Comparison of ENCODE assay signal across 12 mouse cellular contexts in the genomic region with DNA sequence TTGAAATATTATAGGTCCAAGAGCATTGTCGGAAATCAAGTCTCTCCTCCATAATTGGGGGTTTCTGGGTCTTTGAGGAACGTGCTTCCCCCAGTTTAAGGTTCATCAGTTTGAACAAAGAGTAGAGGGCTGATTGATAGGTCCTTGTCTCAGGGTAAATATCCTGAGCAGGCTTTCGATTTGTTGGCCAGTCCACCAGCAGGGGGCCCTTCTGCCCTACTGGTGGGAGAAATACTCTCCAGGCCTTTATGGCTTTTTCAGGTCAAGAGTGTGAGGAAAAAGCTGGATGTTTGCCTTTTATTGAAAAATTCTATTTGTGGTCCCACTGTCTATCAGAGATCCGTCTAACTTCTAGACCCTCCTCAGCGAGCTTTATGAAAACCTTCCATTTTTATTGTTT. TPM values are rescaled to one million over a fixed set of nuclear protein-coding genes. Genes with fewer than 3 reads are reported as not detected.
DNase-seq lines count a peak whose midpoint lies in the region; ATAC-seq and TF ChIP-seq lines count a peak whose summit lies in the region.
"Had no signal": no experiment of that assay in that cellular context is flagged by ENCODE, and none has a peak within 500 bp of the region (broad histone marks: within the 10 kb centered on the region; RNA-seq: fewer than 3 reads in every experiment).

No protein-coding gene starts in this region.

- no peaks in the 10 kb centered on the region for H3K27me3 ChIP-seq in kidney, postnatal 0 days (ENCODE audit: insufficient read depth, low read length)
- no peaks in the 10 kb centered on the region for H3K27me3 ChIP-seq in kidney, embryonic 16.5 days (ENCODE audit: insufficient read depth, low read length)
- H3K27me3 ChIP-seq in G1E (ENCODE audit: insufficient read depth, low read length): no peaks in the 10 kb centered on the region
- no peaks in the 10 kb centered on the region for H3K27me3 ChIP-seq in embryonic facial prominence, embryonic 11.5 days (ENCODE audit: control insufficient read depth, insufficient read depth, low read length)
- no peaks in the 10 kb centered on the region for H3K27me3 ChIP-seq in forebrain, embryonic 15.5 days
- H3K27me3 ChIP-seq: neural tube, embryonic 12.5 days had no signal

- H3K9me3 ChIP-seq in kidney, postnatal 0 days (replicated peaks; ENCODE audit: low read length): no peaks in the 10 kb centered on the region
- H3K9me3 ChIP-seq in kidney, embryonic 16.5 days (ENCODE audit: low read length): 0 out of 2 replicates have a peak, but pooled peaks cover 4% of the 10 kb centered on the region
- peaks cover 5% of the 10 kb centered on the region; the same call in 1 of the 2 replicates for H3K9me3 ChIP-seq in G1E (replicated peaks)
- H3K9me3 ChIP-seq in embryonic facial prominence, embryonic 11.5 days (replicated peaks; ENCODE audit: control insufficient read depth, low read length): no peaks in the 10 kb centered on the region
- no peaks in the 10 kb centered on the region for H3K9me3 ChIP-seq in forebrain, embryonic 15.5 days

- no peak overlapping the region for H3K9ac ChIP-seq in kidney, postnatal 0 days (ENCODE audit: low read depth, low read length)
- no peak overlapping the region for H3K9ac ChIP-seq in kidney, embryonic 16.5 days (replicated peaks; ENCODE audit: low read length)
- no peak overlapping the region for H3K9ac ChIP-seq in embryonic facial prominence, embryonic 11.5 days (replicated peaks; ENCODE audit: low read length)
- no peak overlapping the region for H3K9ac ChIP-seq in forebrain, embryonic 15.5 days (replicated peaks)
- H3K9ac ChIP-seq: neural tube, embryonic 12.5 days had no signal

- peak; percentile 39 for DNase-seq in kidney, postnatal 0 days (ENCODE audit: low spot score)
- peak; percentile 28 for DNase-seq in A20 (ENCODE audit: low read depth, low spot score)
- peak; percentile 29 for DNase-seq in G1E (ENCODE audit: low spot score)
- DNase-seq in embryonic facial prominence, embryonic 11.5 days (ENCODE audit: low spot score): peak; percentile 10
- DNase-seq in frontal cortex, postnatal 14 days (ENCODE audit: low spot score in 2 of 2): no peak
- DNase-seq in thymus, postnatal 10 days (ENCODE audit: low spot score in 2 of 2): no peak
- DNase-seq: cerebellum, adult 2 months had no signal

- no peak overlapping the region for H3K27ac ChIP-seq in kidney, postnatal 0 days
- no peak overlapping the region for H3K27ac ChIP-seq in kidney, embryonic 16.5 days (ENCODE audit: low read length)
- no peak overlapping the region for H3K27ac ChIP-seq in embryonic facial prominence, embryonic 11.5 days (replicated peaks; ENCODE audit: low read depth, low read length)
- no peak overlapping the region for H3K27ac ChIP-seq in forebrain, embryonic 15.5 days (replicated peaks)
- H3K27ac ChIP-seq: neural tube, embryonic 12.5 days had no signal

- H3K4me1 ChIP-seq in kidney, postnatal 0 days (replicated peaks; ENCODE audit: insufficient read depth, low read length): no peaks in the 10 kb centered on the region
- no peaks in the 10 kb centered on the region for H3K4me1 ChIP-seq in kidney, embryonic 16.5 days (ENCODE audit: insufficient read depth, low read length)
- no peaks in the 10 kb centered on the region for H3K4me1 ChIP-seq in G1E (ENCODE audit: insufficient read depth, low read depth, low read length)
- H3K4me1 ChIP-seq in embryonic facial prominence, embryonic 11.5 days (ENCODE audit: control insufficient read depth, insufficient read depth, low read length): no peaks in the 10 kb centered on the region
- no peaks in the 10 kb centered on the region for H3K4me1 ChIP-seq in forebrain, embryonic 15.5 days
- H3K4me1 ChIP-seq: neural tube, embryonic 12.5 days had no signal

- no peaks in the 10 kb centered on the region for H3K36me3 ChIP-seq in kidney, postnatal 0 days (ENCODE audit: insufficient read depth, low read length)
- H3K36me3 ChIP-seq in kidney, embryonic 16.5 days (ENCODE audit: insufficient read depth, low read length): no peaks in the 10 kb centered on the region
- H3K36me3 ChIP-seq in G1E (replicated peaks): peaks cover 31% of the 10 kb centered on the region
- H3K36me3 ChIP-seq in embryonic facial prominence, embryonic 11.5 days (replicated peaks; ENCODE audit: control insufficient read depth, insufficient read depth, low read depth, low read length): no peaks in the 10 kb centered on the region
- no peaks in the 10 kb centered on the region for H3K36me3 ChIP-seq in forebrain, embryonic 15.5 days
- H3K36me3 ChIP-seq: neural tube, embryonic 12.5 days had no signal

- no peak overlapping the region for H3K4me2 ChIP-seq in kidney, postnatal 0 days (ENCODE audit: low read length)
- H3K4me2 ChIP-seq in kidney, embryonic 16.5 days (replicated peaks; ENCODE audit: low read depth, low read length): no peak overlapping the region
- H3K4me2 ChIP-seq in embryonic facial prominence, embryonic 11.5 days (ENCODE audit: low read depth, low read length): no peak overlapping the region
- H3K4me2 ChIP-seq in forebrain, embryonic 15.5 days (replicated peaks): no peak overlapping the region
- H3K4me2 ChIP-seq: neural tube, embryonic 12.5 days had no signal

- 63% methylated on average over 5 of the region's 5 CpGs for WGBS in kidney, postnatal 0 days
- WGBS in kidney, embryonic 16.5 days: 69% methylated on average over 5 of the region's 5 CpGs
- WGBS in embryonic facial prominence, embryonic 11.5 days: 65% methylated on average over 5 of the region's 5 CpGs
- 68% methylated on average over 5 of the region's 5 CpGs for WGBS in forebrain, embryonic 15.5 days

- no peak overlapping the region for H3K4me3 ChIP-seq in kidney, postnatal 0 days (replicated peaks; ENCODE audit: low read depth, low read length)
- H3K4me3 ChIP-seq in kidney, embryonic 16.5 days (ENCODE audit: low read length): no peak overlapping the region
- no peak overlapping the region for H3K4me3 ChIP-seq in G1E (ENCODE audit: low read depth, low read length)
- H3K4me3 ChIP-seq in embryonic facial prominence, embryonic 11.5 days (ENCODE audit: low read depth, low read length): no peak overlapping the region
- no peak overlapping the region for H3K4me3 ChIP-seq in forebrain, embryonic 15.5 days
- H3K4me3 ChIP-seq: erythroblast, embryonic 14.5 days; neural tube, embryonic 12.5 days had no signal

- peak; percentile 70 for TF ChIP-seq CTCF in kidney, postnatal 0 days (IDR thresholded peaks at IDR 0.05; ENCODE audit: low read depth)
- peak; percentile 25; the same call in 1 of the 2 replicates for TF ChIP-seq CTCF in G1E (IDR thresholded peaks at IDR 0.05; ENCODE audit: low read depth, low read length)

- no peak for ATAC-seq in kidney, postnatal 0 days (replicated peaks; ENCODE audit: low FRiP score, low read depth)
- ATAC-seq in kidney, embryonic 16.5 days (ENCODE audit: low FRiP score, low TSS enrichment): no peak
- ATAC-seq in G1E (ENCODE audit: extremely low read depth, insufficient number of reproducible peaks, low FRiP score, poor library complexity, severe bottlenecking): peak; percentile 52
- no peak for ATAC-seq in embryonic facial prominence, embryonic 11.5 days (replicated peaks; ENCODE audit: insufficient number of reproducible peaks, low FRiP score, low TSS enrichment, low read depth)
- ATAC-seq in forebrain, embryonic 15.5 days (replicated peaks): no peak
- ATAC-seq: inflammation-experienced regulatory T-cells, adult 6 months had no signal

RNA-seq across cellular contexts. Expression of a gene that starts 32.7 kb away (rescaled TPM):
- polyA plus RNA-seq in kidney, postnatal 0 days (2015; fragmentation: Nextera tagmentation; extraction: Ambion mirVana): 0.46 and 0.56 TPM in 2 replicates
- polyA plus RNA-seq in kidney, embryonic 16.5 days (2015; fragmentation: Nextera tagmentation; extraction: Ambion mirVana): 0.63 and 0.89 TPM in 2 replicates
- total RNA-seq in G1E (2014; fragmentation: Nextera tagmentation) (73.4 and 102 TPM in 2 replicates), G1E (2017) (87.0 and 92.5 TPM in 2 replicates)
- polyA plus RNA-seq in G1E (2012): 22.3 and 24.0 TPM in 2 replicates
- polyA plus RNA-seq in embryonic facial prominence, embryonic 11.5 days (2014; fragmentation: Nextera tagmentation; extraction: Ambion mirVana): 0.72 and 0.74 TPM in 2 replicates
- polyA plus RNA-seq in forebrain, embryonic 15.5 days (2015; fragmentation: Nextera tagmentation; extraction: Ambion mirVana): 0.34 and 0.70 TPM in 2 replicates
- polyA plus RNA-seq: inflammation-experienced regulatory T-cells, adult 6 months had no signal

Comparison
In these comparisons a context has a peak if more than half of its experiments do, and no peak if none do; other contexts are left out.
1. DNase-seq: peak in kidney, postnatal 0 days (single experiment), A20 (single experiment), G1E (single experiment) and embryonic facial prominence, embryonic 11.5 days (single experiment); none in frontal cortex, postnatal 14 days (0 of 2) and thymus, postnatal 10 days (0 of 2).
2. RNA of a gene that starts 32.7 kb away (polyA plus RNA-seq): 22.3 to 24.0 TPM in G1E; 0.63 to 0.89 TPM in kidney, embryonic 16.5 days, 0.72 to 0.74 TPM in embryonic facial prominence, embryonic 11.5 days, 0.46 to 0.56 TPM in kidney, postnatal 0 days and 0.34 to 0.70 TPM in forebrain, embryonic 15.5 days; every median in the first group is over 10 times any median in the second.